Mouse (Mus musculus) CH12F3 (cell line): ENCODE results near the gene Zfp97.
"Not testable (repeated sequence)": the region's sequence is repeated elsewhere in the genome, so short reads cannot be mapped to it uniquely, and the experiment has no call there.

Source experiments
- in situ Hi-C: fragments of 300-500 bp; cut with MboI; formaldehyde crosslinking; loops from 2 replicates; pipeline ENCODE4 v1.14.3; 2020; ENCODE audit warnings: low sequenced_read_pairs

Gene Zfp97

DNA sequence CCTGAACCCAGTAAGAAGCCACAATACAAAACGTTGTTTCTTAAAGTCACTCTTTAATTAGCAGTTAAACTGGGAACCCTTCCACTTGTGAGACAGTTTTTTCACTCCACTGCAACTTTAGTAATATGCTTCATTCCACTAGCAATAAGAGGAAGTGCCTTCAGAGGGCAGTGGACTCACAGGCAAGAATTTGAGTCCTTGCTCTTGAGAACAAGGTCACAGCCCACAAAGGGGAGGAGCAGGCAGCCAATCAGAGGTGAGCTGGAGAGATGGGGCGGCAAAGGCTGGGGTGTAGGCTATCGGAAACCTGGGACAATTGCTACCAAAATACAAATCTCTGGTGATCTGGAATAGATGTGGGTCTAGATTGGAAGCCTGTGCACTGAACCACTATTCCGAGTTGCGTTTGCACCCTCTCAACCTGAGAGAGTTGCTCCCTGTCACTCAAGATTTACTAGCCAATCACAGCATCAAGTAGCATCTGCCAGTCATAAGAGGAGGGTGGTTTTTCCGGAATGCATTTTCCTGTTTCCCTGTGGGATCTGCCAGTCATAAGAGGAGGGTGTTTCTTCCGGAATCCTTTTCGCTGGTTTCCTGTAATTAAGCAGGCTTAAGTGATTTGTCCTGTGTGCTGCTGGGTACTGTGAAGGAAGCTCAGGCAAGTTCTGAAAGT lies at the start of gene Zfp97:
Gene Zfp97 (plus strand): TSS at position 586 of the 673 bp plus-strand sequence.
- in situ Hi-C loops = not testable (repeated sequence)

DNA sequence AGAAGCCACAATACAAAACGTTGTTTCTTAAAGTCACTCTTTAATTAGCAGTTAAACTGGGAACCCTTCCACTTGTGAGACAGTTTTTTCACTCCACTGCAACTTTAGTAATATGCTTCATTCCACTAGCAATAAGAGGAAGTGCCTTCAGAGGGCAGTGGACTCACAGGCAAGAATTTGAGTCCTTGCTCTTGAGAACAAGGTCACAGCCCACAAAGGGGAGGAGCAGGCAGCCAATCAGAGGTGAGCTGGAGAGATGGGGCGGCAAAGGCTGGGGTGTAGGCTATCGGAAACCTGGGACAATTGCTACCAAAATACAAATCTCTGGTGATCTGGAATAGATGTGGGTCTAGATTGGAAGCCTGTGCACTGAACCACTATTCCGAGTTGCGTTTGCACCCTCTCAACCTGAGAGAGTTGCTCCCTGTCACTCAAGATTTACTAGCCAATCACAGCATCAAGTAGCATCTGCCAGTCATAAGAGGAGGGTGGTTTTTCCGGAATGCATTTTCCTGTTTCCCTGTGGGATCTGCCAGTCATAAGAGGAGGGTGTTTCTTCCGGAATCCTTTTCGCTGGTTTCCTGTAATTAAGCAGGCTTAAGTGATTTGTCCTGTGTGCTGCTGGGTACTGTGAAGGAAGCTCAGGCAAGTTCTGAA lies 57.7 kb downstream of the Zfp97 start:
- in situ Hi-C loops = not testable (repeated sequence)

DNA sequence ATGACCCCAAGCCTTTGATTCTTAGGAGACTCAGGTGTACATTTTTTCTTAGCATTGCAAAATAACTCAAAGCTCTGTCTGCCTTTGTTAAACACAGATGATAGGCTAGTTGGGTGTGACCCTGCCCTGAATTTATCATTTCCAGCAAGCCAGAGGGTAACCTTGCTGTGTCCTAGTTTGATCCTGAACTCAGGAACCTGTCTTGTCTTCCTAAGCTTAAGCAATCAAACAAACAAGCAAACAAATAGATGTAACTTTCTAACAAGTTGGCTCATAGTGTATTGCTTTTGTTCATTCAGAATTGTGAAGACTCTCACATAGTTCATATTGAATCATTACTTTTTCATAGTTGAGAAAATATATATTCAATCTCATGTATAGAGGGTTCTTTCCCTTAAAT lies 73.5 kb downstream of the Zfp97 start:
- in situ Hi-C loops = not testable (repeated sequence)

DNA sequence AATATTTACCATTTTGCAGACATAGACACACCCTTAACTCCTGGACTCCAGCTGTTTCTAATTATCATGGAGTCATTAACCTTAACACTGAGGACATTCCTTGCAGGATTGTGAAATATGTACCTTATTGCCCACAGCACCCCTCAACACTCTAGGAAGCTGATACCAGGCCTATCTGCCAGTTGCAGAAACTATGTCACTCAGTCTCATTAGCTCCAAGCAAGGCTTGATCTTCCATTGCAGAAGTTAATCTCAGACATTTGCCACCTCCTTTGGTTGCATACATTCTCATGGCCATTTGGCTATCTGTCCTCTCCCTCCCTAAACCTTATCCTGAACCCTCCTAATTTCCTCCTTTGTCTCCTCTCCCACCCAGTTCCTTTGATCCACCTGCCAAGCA lies 74.0 kb downstream of the Zfp97 start:
- in situ Hi-C loops = no loop called here

DNA sequence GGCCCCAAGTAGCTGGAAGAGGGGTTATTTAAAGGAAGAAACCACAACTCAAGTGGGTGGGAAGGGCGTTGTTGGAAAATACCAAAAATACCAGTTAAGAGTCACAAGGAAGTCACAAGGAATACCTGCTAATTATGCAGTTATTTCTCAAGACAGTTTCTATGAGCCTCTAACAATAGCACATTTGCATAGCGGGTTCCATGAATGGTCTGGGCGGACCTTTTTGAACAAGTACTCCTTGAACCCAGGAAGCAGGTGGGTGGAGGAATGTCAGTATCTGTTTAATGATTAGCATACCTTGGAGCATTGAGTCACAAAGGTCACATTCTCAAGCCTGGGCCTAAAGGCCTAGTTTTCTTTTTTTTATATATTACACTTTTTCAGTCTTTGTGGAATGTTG lies 74.9 kb downstream of the Zfp97 start:
- in situ Hi-C loops = not testable (repeated sequence)
